Mouse (Mus musculus): ENCODE results near the gene Baz2a. TPM values are rescaled to one million over a fixed set of nuclear protein-coding genes. Genes with fewer than 3 reads are reported as not detected.
A peak's percentile ranks its signal among the peaks of the same experiment; 100 is the strongest.
"Not testable (repeated sequence)": the region's sequence is repeated elsewhere in the genome, so short reads cannot be mapped to it uniquely, and the experiment has no call there.

Baz2a gene
- 12.8 and 15.4 TPM in 2 replicates for polyA plus RNA-seq (2016; fragmentation: Nextera tagmentation; extraction: Ambion mirVana)

- peak within 1 kb of the TSS; percentile 84 for H3K9ac ChIP-seq
- ATAC-seq (ENCODE audit: low FRiP score) = peak; percentile 44
- no peaks in the 10 kb centered on the region for H3K27me3 ChIP-seq
- H3K4me3 ChIP-seq = peak within 1 kb of the TSS; percentile 88
- 2% methylated on average over 20 of the region's 20 CpGs for WGBS
- peak within 1 kb of the TSS; percentile 90 for H3K4me2 ChIP-seq (replicated peaks)
- H3K36me3 ChIP-seq = peaks cover 35% of the 10 kb centered on the region
- peaks cover 38% of the 10 kb centered on the region for H3K4me1 ChIP-seq
- H3K27ac ChIP-seq = peak within 1 kb of the TSS; percentile 93
- no peaks in the 10 kb centered on the region for H3K9me3 ChIP-seq (replicated peaks)
Observed at GRCm38 (mm10) chr10:128091564-128092505, at the start of gene Baz2a. Gene Baz2a (plus strand): TSS chr10:128091577.

GRCm38 (mm10) chr10:128041636-128042035, 49.7 kb upstream of the Baz2a start:
- no peaks in the 10 kb centered on the region for H3K27me3 ChIP-seq
- no peak overlapping the region for H3K4me2 ChIP-seq (replicated peaks)
- no peaks in the 10 kb centered on the region for H3K9me3 ChIP-seq (replicated peaks)
- no peak overlapping the region for H3K9ac ChIP-seq
- no peak overlapping the region for H3K4me3 ChIP-seq
- H3K4me1 ChIP-seq = peaks cover 38% of the 10 kb centered on the region
- no peak for ATAC-seq (ENCODE audit: low FRiP score)
- WGBS = 81% methylated on average over 4 of the region's 4 CpGs
- no peak overlapping the region for H3K27ac ChIP-seq
- H3K36me3 ChIP-seq = peaks cover 81% of the 10 kb centered on the region

GRCm38 (mm10) chr10:128042466-128042865, 48.9 kb upstream of the Baz2a start:
- no peaks in the 10 kb centered on the region for H3K27me3 ChIP-seq
- no peak overlapping the region for H3K4me3 ChIP-seq
- H3K4me1 ChIP-seq = peaks cover 30% of the 10 kb centered on the region
- H3K36me3 ChIP-seq = peaks cover 85% of the 10 kb centered on the region
- H3K9me3 ChIP-seq (replicated peaks) = no peaks in the 10 kb centered on the region
- WGBS = 87% methylated on average over 3 of the region's 3 CpGs
- H3K4me2 ChIP-seq (replicated peaks) = no peak overlapping the region
- H3K27ac ChIP-seq = no peak overlapping the region
- ATAC-seq (ENCODE audit: low FRiP score) = no peak
- no peak overlapping the region for H3K9ac ChIP-seq

- peaks cover 24% of the 10 kb centered on the region for H3K4me1 ChIP-seq
- H3K27ac ChIP-seq = peak overlapping the region; percentile 23; the same call in 1 of the 2 replicates
- H3K9me3 ChIP-seq (replicated peaks) = no peaks in the 10 kb centered on the region
- H3K4me3 ChIP-seq = no peak overlapping the region
- H3K4me2 ChIP-seq (replicated peaks) = no peak overlapping the region
- H3K27me3 ChIP-seq = no peaks in the 10 kb centered on the region
- no peak overlapping the region for H3K9ac ChIP-seq
- no peak for ATAC-seq (ENCODE audit: low FRiP score)
- WGBS = 81% methylated on average over 3 of the region's 3 CpGs
- H3K36me3 ChIP-seq = peaks cover 89% of the 10 kb centered on the region
Observed at GRCm38 (mm10) chr10:128043041-128043835, 48.1 kb upstream of the Baz2a start.

GRCm38 (mm10) chr10:128048157-128048556, 43.2 kb upstream of the Baz2a start:
- no peak overlapping the region for H3K9ac ChIP-seq
- 96% methylated on average over 8 of the region's 8 CpGs for WGBS
- no peaks in the 10 kb centered on the region for H3K9me3 ChIP-seq (replicated peaks)
- H3K4me1 ChIP-seq = peaks cover 12% of the 10 kb centered on the region
- H3K36me3 ChIP-seq = peaks cover 79% of the 10 kb centered on the region
- ATAC-seq (ENCODE audit: low FRiP score) = no peak
- no peaks in the 10 kb centered on the region for H3K27me3 ChIP-seq
- H3K27ac ChIP-seq = no peak overlapping the region
- H3K4me2 ChIP-seq (replicated peaks) = no peak overlapping the region
- no peak overlapping the region for H3K4me3 ChIP-seq

GRCm38 (mm10) chr10:128049741-128050140, 41.6 kb upstream of the Baz2a start:
- Histone ChIP-seq H3K9me3 (replicated peaks) (no peaks in the 10 kb centered on the region), H3K9ac (no peak overlapping the region), H3K4me2 (replicated peaks) (no peak overlapping the region), H3K4me3 (no peak overlapping the region), H3K27ac (no peak overlapping the region), H3K4me1 (0 out of 2 replicates have a peak, but pooled peaks cover under 1% of the 10 kb centered on the region), H3K36me3 (peaks cover 63% of the 10 kb centered on the region), H3K27me3 (no peaks in the 10 kb centered on the region)
- no peak for ATAC-seq (ENCODE audit: low FRiP score)
- WGBS = 95% methylated on average over 2 of the region's 2 CpGs

GRCm38 (mm10) chr10:128050355-128050754, 41.0 kb upstream of the Baz2a start:
- H3K4me3 ChIP-seq = no peak overlapping the region
- H3K27ac ChIP-seq = no peak overlapping the region
- no peaks in the 10 kb centered on the region for H3K9me3 ChIP-seq (replicated peaks)
- no peak overlapping the region for H3K4me2 ChIP-seq (replicated peaks)
- H3K36me3 ChIP-seq = peaks cover 57% of the 10 kb centered on the region
- no peak overlapping the region for H3K9ac ChIP-seq
- H3K4me1 ChIP-seq = no peaks in the 10 kb centered on the region
- 85% methylated on average over 2 of the region's 2 CpGs for WGBS
- H3K27me3 ChIP-seq = no peaks in the 10 kb centered on the region
- no peak for ATAC-seq (ENCODE audit: low FRiP score)

GRCm38 (mm10) chr10:128051589-128051988, 39.8 kb upstream of the Baz2a start:
- H3K4me3 ChIP-seq = no peak overlapping the region
- no peaks in the 10 kb centered on the region for H3K9me3 ChIP-seq (replicated peaks)
- H3K27ac ChIP-seq = no peak overlapping the region
- no peaks in the 10 kb centered on the region for H3K4me1 ChIP-seq
- no peak overlapping the region for H3K9ac ChIP-seq
- H3K4me2 ChIP-seq (replicated peaks) = no peak overlapping the region
- WGBS = over 99% methylated on average over 5 of the region's 5 CpGs
- no peak for ATAC-seq (ENCODE audit: low FRiP score)
- peaks cover 44% of the 10 kb centered on the region for H3K36me3 ChIP-seq
- H3K27me3 ChIP-seq = no peaks in the 10 kb centered on the region

GRCm38 (mm10) chr10:128052136-128052535, 39.2 kb upstream of the Baz2a start:
- not testable (repeated sequence) for H3K4me3 ChIP-seq; H3K27me3 ChIP-seq; H3K9me3 ChIP-seq (replicated peaks); H3K4me2 ChIP-seq (replicated peaks); ATAC-seq (ENCODE audit: low FRiP score); H3K27ac ChIP-seq; H3K4me1 ChIP-seq; H3K9ac ChIP-seq
- H3K36me3 ChIP-seq = peaks cover 40% of the 10 kb centered on the region
- 90% methylated on average over 1 of the region's 2 CpGs for WGBS

GRCm38 (mm10) chr10:128053001-128053400, 38.4 kb upstream of the Baz2a start:
- no peak overlapping the region for H3K27ac ChIP-seq
- ATAC-seq (ENCODE audit: low FRiP score) = no peak
- no peak overlapping the region for H3K9ac ChIP-seq
- H3K9me3 ChIP-seq (replicated peaks) = no peaks in the 10 kb centered on the region
- H3K27me3 ChIP-seq = no peaks in the 10 kb centered on the region
- 93% methylated on average over 8 of the region's 8 CpGs for whole genome bisulfite sequencing
- H3K36me3 ChIP-seq = peaks cover 35% of the 10 kb centered on the region
- H3K4me1 ChIP-seq = peaks cover 5% of the 10 kb centered on the region
- H3K4me3 ChIP-seq = no peak overlapping the region
- H3K4me2 ChIP-seq (replicated peaks) = no peak overlapping the region

- peak overlapping the region; percentile 99 for H3K27ac ChIP-seq
- 1% methylated on average over 18 of the region's 18 CpGs for WGBS
- no peaks in the 10 kb centered on the region for H3K36me3 ChIP-seq
- no peaks in the 10 kb centered on the region for H3K27me3 ChIP-seq
- peak overlapping the region; percentile 94 for H3K9ac ChIP-seq
- H3K4me3 ChIP-seq = peak overlapping the region; percentile 73
- peaks cover 19% of the 10 kb centered on the region for H3K4me1 ChIP-seq
- H3K9me3 ChIP-seq (replicated peaks) = no peaks in the 10 kb centered on the region
- peak; percentile 14 for ATAC-seq (ENCODE audit: low FRiP score)
- peak overlapping the region; percentile 82 for H3K4me2 ChIP-seq (replicated peaks)
Observed at GRCm38 (mm10) chr10:128058184-128058583, 33.2 kb upstream of the Baz2a start.

GRCm38 (mm10) chr10:128058601-128059151, 32.7 kb upstream of the Baz2a start, which contains the start of gene Ptges3:
Gene Ptges3 (plus strand): TSS chr10:128058954.
- no peaks in the 10 kb centered on the region for H3K9me3 ChIP-seq (replicated peaks)
- WGBS = under 1% methylated on average over 62 of the region's 72 CpGs

More at GRCm38 (mm10) chr10:128058601-128059151, 32.7 kb upstream of the Baz2a start, which contains the start of gene Ptges3:
- peak; percentile 94 for ATAC-seq (ENCODE audit: low FRiP score)
- peak within 1 kb of the TSS; percentile 94 for H3K9ac ChIP-seq
- peak within 1 kb of the TSS; percentile 73 for H3K4me3 ChIP-seq
- H3K4me2 ChIP-seq (replicated peaks) = peak within 1 kb of the TSS; percentile 82
- peaks cover 3% of the 10 kb centered on the region; the same call in 1 of the 2 replicates for H3K36me3 ChIP-seq
- no peaks in the 10 kb centered on the region for H3K27me3 ChIP-seq
- H3K4me1 ChIP-seq = peaks cover 19% of the 10 kb centered on the region
- H3K27ac ChIP-seq = peak within 1 kb of the TSS; percentile 99

Data from hindbrain, embryonic 12.5 days (tissue).